8 mouse cellular contexts compared by ENCODE assay signal in genomic region chr5:108313065-108313860, GRCm38 (mm10). TPM values are rescaled to one million over a fixed set of nuclear protein-coding genes. Genes with fewer than 3 reads are reported as not detected.
A peak's percentile ranks its signal among the peaks of the same experiment; 100 is the strongest.
DNase-seq lines count a peak whose midpoint lies in the region; ATAC-seq and TF ChIP-seq lines count a peak whose summit lies in the region.

No protein-coding gene starts in this region.

- no peak for ATAC-seq in G1E (ENCODE audit: extremely low read depth, insufficient number of reproducible peaks, low FRiP score, poor library complexity, severe bottlenecking)
- ATAC-seq in heart, embryonic 15.5 days (replicated peaks; ENCODE audit: insufficient number of reproducible peaks, insufficient read depth, low FRiP score, low read depth) = no peak
- ATAC-seq in liver, postnatal 0 days = peak; percentile 28

- no peak for TF ChIP-seq CTCF in G1E (IDR thresholded peaks at IDR 0.05; ENCODE audit: low read depth, low read length)
- no peak for TF ChIP-seq CTCF in liver, postnatal 0 days (IDR thresholded peaks at IDR 0.05; ENCODE audit: low read depth)

- DNase-seq in heart, embryonic 10.5 days (ENCODE audit: low spot score) = peak; percentile 77
- no peak for DNase-seq in heart, adult 18-20 months
- peak; percentile 7 for DNase-seq in G1E (ENCODE audit: low spot score)
- no peak for DNase-seq in liver, postnatal 0 days
- no peak for DNase-seq in ovary, adult 18-20 months (ENCODE audit: low spot score)
- DNase-seq in spleen, postnatal 14 days (ENCODE audit: low spot score in 2 of 2) = no peak
- no peak for DNase-seq in left cerebral cortex, adult 18-20 months (ENCODE audit: low spot score in 2 of 2)

- 5% methylated on average over 16 of the region's 16 CpGs for WGBS in heart, embryonic 10.5 days
- WGBS in heart, embryonic 15.5 days = 5% methylated on average over 16 of the region's 16 CpGs
- WGBS in liver, postnatal 0 days (ENCODE audit: insufficient replicate concordance) = 5% methylated on average over 16 of the region's 16 CpGs

- peak overlapping the region; percentile 80 for H3K4me2 ChIP-seq in heart, embryonic 15.5 days
- H3K4me2 ChIP-seq in liver, postnatal 0 days (ENCODE audit: low read depth, low read length) = peak overlapping the region; percentile 87

- peaks cover 9% of the 10 kb centered on the region for H3K4me1 ChIP-seq in heart, embryonic 10.5 days
- H3K4me1 ChIP-seq in G1E (ENCODE audit: insufficient read depth, low read depth, low read length) = peaks cover 18% of the 10 kb centered on the region
- H3K4me1 ChIP-seq in heart, embryonic 15.5 days (replicated peaks) = peaks cover 9% of the 10 kb centered on the region
- peaks cover 8% of the 10 kb centered on the region for H3K4me1 ChIP-seq in liver, postnatal 0 days (ENCODE audit: insufficient read depth)

- no peaks in the 10 kb centered on the region for H3K27me3 ChIP-seq in heart, embryonic 10.5 days (ENCODE audit: insufficient read depth, poor library complexity, severe bottlenecking)
- no peaks in the 10 kb centered on the region for H3K27me3 ChIP-seq in G1E (ENCODE audit: insufficient read depth, low read length)
- no peaks in the 10 kb centered on the region for H3K27me3 ChIP-seq in heart, embryonic 15.5 days
- no peaks in the 10 kb centered on the region for H3K27me3 ChIP-seq in liver, postnatal 0 days (ENCODE audit: insufficient read depth, low read length)

- H3K4me3 ChIP-seq in heart, embryonic 10.5 days = peak overlapping the region; percentile 87
- H3K4me3 ChIP-seq in G1E (ENCODE audit: low read depth, low read length) = peak overlapping the region; percentile 85
- peak overlapping the region; percentile 94 for H3K4me3 ChIP-seq in heart, embryonic 15.5 days
- peak overlapping the region; percentile 91 for H3K4me3 ChIP-seq in liver, postnatal 0 days (ENCODE audit: low read depth, low read length)

- peaks cover 11% of the 10 kb centered on the region; the same call in 1 of the 2 replicates for H3K36me3 ChIP-seq in heart, embryonic 10.5 days
- peaks cover 28% of the 10 kb centered on the region for H3K36me3 ChIP-seq in G1E (replicated peaks)
- H3K36me3 ChIP-seq in heart, embryonic 15.5 days = peaks cover 9% of the 10 kb centered on the region; the same call in 1 of the 2 replicates
- peaks cover 9% of the 10 kb centered on the region; the same call in 1 of the 2 replicates for H3K36me3 ChIP-seq in liver, postnatal 0 days (replicated peaks; ENCODE audit: insufficient read depth, low read length)

- peak overlapping the region; percentile 90 for H3K9ac ChIP-seq in heart, embryonic 15.5 days
- H3K9ac ChIP-seq in liver, postnatal 0 days (replicated peaks) = peak overlapping the region; percentile 93

- no peaks in the 10 kb centered on the region for H3K9me3 ChIP-seq in heart, embryonic 10.5 days
- H3K9me3 ChIP-seq in G1E (replicated peaks) = no peaks in the 10 kb centered on the region
- no peaks in the 10 kb centered on the region for H3K9me3 ChIP-seq in heart, embryonic 15.5 days (replicated peaks)
- H3K9me3 ChIP-seq in liver, postnatal 0 days (ENCODE audit: low read length) = no peaks in the 10 kb centered on the region

- no peak for TF ChIP-seq EP300 in liver, postnatal 0 days (IDR thresholded peaks at IDR 0.05; ENCODE audit: low read depth)

- peak overlapping the region; percentile 92 for H3K27ac ChIP-seq in heart, embryonic 10.5 days
- H3K27ac ChIP-seq in heart, embryonic 15.5 days = peak overlapping the region; percentile 84
- peak overlapping the region; percentile 89 for H3K27ac ChIP-seq in liver, postnatal 0 days (ENCODE audit: low read depth)

RNA-seq across cellular contexts. Expression of gene Pigg, which starts 0.9 kb away (rescaled TPM):
- polyA plus RNA-seq in heart, embryonic 10.5 days (2016; fragmentation: Nextera tagmentation; extraction: Ambion mirVana) = 6.9 and 7.9 TPM in 2 replicates
- total RNA-seq in heart, adult 18-20 months (2021) = 10 to 100 TPM; 10.1 to 12.5 TPM
- total RNA-seq in G1E (2014; fragmentation: Nextera tagmentation) (6.1 and 11.7 TPM in 2 replicates), G1E (2017) (11.3 and 11.4 TPM in 2 replicates)
- 1.3 and 2.0 TPM in 2 replicates for polyA plus RNA-seq in G1E (2012)
- 5.3 and 5.7 TPM in 2 replicates for polyA plus RNA-seq in heart, embryonic 15.5 days (2015; fragmentation: Nextera tagmentation; extraction: Ambion mirVana)
- polyA plus RNA-seq in liver, postnatal 0 days (2015; fragmentation: Nextera tagmentation; extraction: Ambion mirVana) = 1.7 and 1.9 TPM in 2 replicates
- total RNA-seq in left cerebral cortex, adult 18-20 months (2021) = 10 to 100 TPM; 12.4 to 13.0 TPM

RNA-seq across cellular contexts. Expression of gene Dr1, which starts 44.6 kb away (rescaled TPM):
- polyA plus RNA-seq in heart, embryonic 10.5 days (2016; fragmentation: Nextera tagmentation; extraction: Ambion mirVana) = 29.3 and 32.9 TPM in 2 replicates
- 10 to 100 TPM; 19.3 to 21.5 TPM for total RNA-seq in heart, adult 18-20 months (2021)
- total RNA-seq in G1E (2014; fragmentation: Nextera tagmentation) = 87.7 and 91.5 TPM in 2 replicates
- 59.1 and 66.4 TPM in 2 replicates for total RNA-seq in G1E (2017)
- 29.9 and 42.5 TPM in 2 replicates for polyA plus RNA-seq in G1E (2012)
- 23.9 and 24.2 TPM in 2 replicates for polyA plus RNA-seq in heart, embryonic 15.5 days (2015; fragmentation: Nextera tagmentation; extraction: Ambion mirVana)
- 16.1 and 17.5 TPM in 2 replicates for polyA plus RNA-seq in liver, postnatal 0 days (2015; fragmentation: Nextera tagmentation; extraction: Ambion mirVana)
- 10 to 100 TPM; 36.1 to 37.0 TPM for total RNA-seq in left cerebral cortex, adult 18-20 months (2021)

RNA-seq across cellular contexts. Expression of gene Gm42517, which starts 54.5 kb away (rescaled TPM):
- polyA plus RNA-seq in heart, embryonic 10.5 days (2016; fragmentation: Nextera tagmentation; extraction: Ambion mirVana) = 0.06 TPM in 1 of 2 replicates, not detected in the other
- total RNA-seq in heart, adult 18-20 months (2021) = 1 to 10 TPM; 2.5 to 3.8 TPM
- not detected in 2 replicates for total RNA-seq in G1E (2014; fragmentation: Nextera tagmentation)
- not detected in 2 replicates for total RNA-seq in G1E (2017)
- not detected in 2 replicates for polyA plus RNA-seq in G1E (2012)
- polyA plus RNA-seq in heart, embryonic 15.5 days (2015; fragmentation: Nextera tagmentation; extraction: Ambion mirVana) = not detected in 2 replicates
- 0.14 TPM in 1 of 2 replicates, not detected in the other for polyA plus RNA-seq in liver, postnatal 0 days (2015; fragmentation: Nextera tagmentation; extraction: Ambion mirVana)
- total RNA-seq in left cerebral cortex, adult 18-20 months (2021) = 10 to 100 TPM; 56.6 to 62.8 TPM

Comparison
In these comparisons a context has a peak if more than half of its experiments do, and no peak if none do; other contexts are left out.
1. DNase-seq: peak in heart, embryonic 10.5 days (single experiment) and G1E (single experiment); none in heart, adult 18-20 months (0 of 2), liver, postnatal 0 days (single experiment), ovary, adult 18-20 months (single experiment), spleen, postnatal 14 days (0 of 2) and left cerebral cortex, adult 18-20 months (0 of 2).
2. Peak in every context shown above with its lines, with median percentiles within 50 percentile points of each other: H3K27ac ChIP-seq and H3K4me3 ChIP-seq.